Mouse (Mus musculus): ENCODE data around the gene Slc26a8. TPM values are rescaled to one million over a fixed set of nuclear protein-coding genes. Genes with fewer than 3 reads are reported as not detected.
A peak's percentile ranks its signal among the peaks of the same experiment; 100 is the strongest.

The Slc26a8 gene
- polyA plus RNA-seq, 2 experiments: 0.77 to 2.6 TPM

DNA sequence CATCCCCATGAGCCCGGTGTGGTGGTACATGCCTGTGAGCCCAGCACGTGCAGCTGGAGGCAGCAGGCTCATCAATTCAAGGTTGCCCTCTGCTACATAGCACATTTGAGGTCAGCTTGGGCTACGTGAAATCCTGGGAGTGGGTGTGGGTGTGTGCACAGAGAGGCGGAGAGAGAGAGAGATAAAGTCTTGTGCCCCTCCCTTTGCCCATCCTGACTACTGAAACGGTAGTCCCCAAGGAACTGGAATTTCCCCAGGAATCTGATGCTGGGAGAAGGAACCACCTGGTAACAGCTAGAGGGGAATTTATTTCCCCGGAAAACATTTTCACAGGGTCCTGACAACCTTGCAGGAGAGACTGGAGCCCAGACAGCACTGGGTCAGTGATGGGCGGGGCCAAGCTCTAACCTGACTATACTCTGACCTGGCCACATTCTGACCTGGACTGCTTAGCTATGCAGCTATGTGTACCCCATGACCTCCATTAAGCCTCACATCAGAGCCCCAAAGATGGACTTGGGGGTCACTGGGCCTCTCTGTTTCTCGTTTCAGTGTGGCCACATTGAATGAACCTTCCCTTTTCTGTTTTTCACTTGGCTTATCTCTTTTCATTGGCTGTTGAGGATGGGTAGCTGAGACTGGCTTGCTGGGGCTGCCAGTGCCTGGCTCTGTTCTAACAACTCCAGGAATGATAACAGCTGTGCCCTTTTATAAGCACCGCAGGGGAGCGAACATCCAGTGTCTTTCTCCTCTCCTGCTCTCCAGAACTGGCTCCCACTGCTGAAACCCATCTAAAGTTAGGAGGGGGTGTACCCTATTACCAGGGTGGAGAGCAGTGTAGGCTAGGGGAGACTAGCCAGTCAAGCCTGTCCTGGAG lies 61.5 kb downstream of the Slc26a8 start:
- no peak overlapping the region for H3K27ac ChIP-seq (replicated peaks; ENCODE audit: low read depth, low read length)
- no peaks in the 10 kb centered on the region for H3K9me3 ChIP-seq (ENCODE audit: control insufficient read depth, low read length)
- H3K4me3 ChIP-seq (replicated peaks; ENCODE audit: low read length): no peak overlapping the region
- no peaks in the 10 kb centered on the region for H3K27me3 ChIP-seq (ENCODE audit: control insufficient read depth, insufficient read depth, low read length)
- TF ChIP-seq POLR2A (IDR thresholded peaks at IDR 0.05; ENCODE audit: borderline replicate concordance, extremely low read depth, insufficient read depth, insufficient read length): no peak
- no peak overlapping the region for H3K9ac ChIP-seq (ENCODE audit: low read depth, low read length, severe bottlenecking)
- ATAC-seq (ENCODE audit: low FRiP score, low read depth): no peak
- H3K4me2 ChIP-seq (replicated peaks; ENCODE audit: low read depth, low read length, severe bottlenecking): no peak overlapping the region
- no peaks in the 10 kb centered on the region for H3K36me3 ChIP-seq (ENCODE audit: control insufficient read depth, insufficient read depth, low read length)
- no peaks in the 10 kb centered on the region for H3K4me1 ChIP-seq (ENCODE audit: control insufficient read depth, insufficient read depth, low read length)
- 51% methylated on average over 10 of the region's 10 CpGs for WGBS
- no peak for DNase-seq (ENCODE audit: low spot score)

DNA sequence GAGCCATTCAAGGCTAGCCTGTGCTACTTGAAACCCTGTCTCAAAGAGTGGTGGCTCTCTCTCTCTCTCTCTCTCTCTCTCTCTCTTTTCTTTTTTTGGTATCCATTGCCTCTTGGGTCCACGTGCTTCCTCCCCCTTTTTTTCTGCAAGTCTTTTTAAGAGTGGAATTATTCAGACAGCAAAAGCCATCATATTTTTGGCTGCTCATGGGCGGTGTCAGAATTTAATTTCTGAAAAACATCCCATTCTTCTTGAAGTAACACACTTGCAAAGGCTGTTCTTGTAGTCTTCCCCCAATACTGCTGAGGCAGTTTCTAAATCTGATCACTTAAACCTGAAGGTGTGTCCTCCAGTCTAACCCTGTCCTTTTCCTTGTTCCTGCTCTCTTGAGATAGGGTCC lies 63.1 kb downstream of the Slc26a8 start:
- no peak overlapping the region for H3K4me3 ChIP-seq (replicated peaks; ENCODE audit: low read length)
- H3K4me1 ChIP-seq (ENCODE audit: control insufficient read depth, insufficient read depth, low read length): 0 out of 2 replicates have a peak, but pooled peaks cover 3% of the 10 kb centered on the region
- H3K4me2 ChIP-seq (replicated peaks; ENCODE audit: low read depth, low read length, severe bottlenecking): no peak overlapping the region
- ATAC-seq (ENCODE audit: low FRiP score, low read depth): no peak
- no peak overlapping the region for H3K9ac ChIP-seq (ENCODE audit: low read depth, low read length, severe bottlenecking)
- H3K27me3 ChIP-seq (ENCODE audit: control insufficient read depth, insufficient read depth, low read length): no peaks in the 10 kb centered on the region
- no peaks in the 10 kb centered on the region for H3K9me3 ChIP-seq (ENCODE audit: control insufficient read depth, low read length)
- no peaks in the 10 kb centered on the region for H3K36me3 ChIP-seq (ENCODE audit: control insufficient read depth, insufficient read depth, low read length)
- H3K27ac ChIP-seq (replicated peaks; ENCODE audit: low read depth, low read length): no peak overlapping the region
- DNase-seq (ENCODE audit: low spot score): no peak
- TF ChIP-seq POLR2A (IDR thresholded peaks at IDR 0.05; ENCODE audit: borderline replicate concordance, extremely low read depth, insufficient read depth, insufficient read length): no peak
- 78% methylated on average over 2 of the region's 2 CpGs for WGBS

DNA sequence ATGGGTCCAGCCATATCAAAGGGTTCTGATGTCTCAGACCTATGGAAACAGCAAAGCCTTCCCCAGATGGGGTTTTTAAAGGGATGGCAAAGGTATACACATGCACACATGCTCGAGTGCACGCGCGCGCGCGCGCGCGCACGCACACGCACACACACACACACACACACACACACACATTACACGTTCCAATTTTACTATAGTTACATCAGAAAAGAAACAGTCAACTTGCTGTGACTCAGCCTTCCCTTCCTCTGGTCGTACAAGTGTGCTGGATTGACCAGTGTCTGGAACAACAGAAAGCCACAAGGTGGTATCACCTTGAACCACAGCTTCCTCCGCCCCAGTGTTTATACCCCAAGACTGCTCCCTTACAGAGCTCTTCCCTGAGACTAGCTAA lies 64.7 kb downstream of the Slc26a8 start:
- ATAC-seq (ENCODE audit: low FRiP score, low read depth) (no peak), DNase-seq (ENCODE audit: low spot score) (no peak)
- H3K4me2 ChIP-seq (replicated peaks; ENCODE audit: low read depth, low read length, severe bottlenecking): no peak overlapping the region
- no peaks in the 10 kb centered on the region for H3K36me3 ChIP-seq (ENCODE audit: control insufficient read depth, insufficient read depth, low read length)
- no peak overlapping the region for H3K27ac ChIP-seq (replicated peaks; ENCODE audit: low read depth, low read length)
- TF ChIP-seq POLR2A (IDR thresholded peaks at IDR 0.05; ENCODE audit: borderline replicate concordance, extremely low read depth, insufficient read depth, insufficient read length): no peak
- no peak overlapping the region for H3K9ac ChIP-seq (ENCODE audit: low read depth, low read length, severe bottlenecking)
- H3K9me3 ChIP-seq (ENCODE audit: control insufficient read depth, low read length): no peaks in the 10 kb centered on the region
- H3K4me1 ChIP-seq (ENCODE audit: control insufficient read depth, insufficient read depth, low read length): peaks cover 11% of the 10 kb centered on the region
- WGBS: 90% methylated on average over 15 of the region's 15 CpGs
- no peak overlapping the region for H3K4me3 ChIP-seq (replicated peaks; ENCODE audit: low read length)
- H3K27me3 ChIP-seq (ENCODE audit: control insufficient read depth, insufficient read depth, low read length): no peaks in the 10 kb centered on the region

DNA sequence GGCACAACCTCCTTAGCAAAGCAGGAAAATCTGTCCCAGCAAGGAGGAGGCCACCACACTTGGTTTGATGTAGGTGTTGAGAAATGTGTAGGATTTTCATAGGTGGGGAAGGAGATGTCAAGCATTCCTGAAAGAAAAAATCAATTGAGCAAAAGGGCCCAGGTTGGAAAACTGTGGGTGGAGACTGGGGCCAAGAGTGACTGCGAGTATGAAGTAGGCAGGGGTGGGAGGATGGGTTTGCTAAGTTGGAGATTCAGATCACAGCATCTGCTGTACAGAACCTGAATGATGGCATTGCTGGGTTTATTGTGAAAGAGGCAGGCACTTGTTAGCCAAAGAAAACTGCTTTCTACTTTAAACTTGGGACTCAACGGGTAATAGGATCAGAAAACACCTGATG lies 65.2 kb downstream of the Slc26a8 start:
- Histone ChIP-seq H3K9me3 (ENCODE audit: control insufficient read depth, low read length) (no peaks in the 10 kb centered on the region), H3K4me3 (replicated peaks; ENCODE audit: low read length) (no peak overlapping the region), H3K4me1 (ENCODE audit: control insufficient read depth, insufficient read depth, low read length) (peaks cover 11% of the 10 kb centered on the region), H3K9ac (ENCODE audit: low read depth, low read length, severe bottlenecking) (no peak overlapping the region), H3K27me3 (ENCODE audit: control insufficient read depth, insufficient read depth, low read length) (no peaks in the 10 kb centered on the region), H3K27ac (replicated peaks; ENCODE audit: low read depth, low read length) (no peak overlapping the region), H3K36me3 (ENCODE audit: control insufficient read depth, insufficient read depth, low read length) (peaks cover 5% of the 10 kb centered on the region), H3K4me2 (replicated peaks; ENCODE audit: low read depth, low read length, severe bottlenecking) (no peak overlapping the region)
- TF ChIP-seq POLR2A (IDR thresholded peaks at IDR 0.05; ENCODE audit: borderline replicate concordance, extremely low read depth, insufficient read depth, insufficient read length): no peak
- WGBS: 78% methylated on average over 2 of the region's 2 CpGs
- DNase-seq (ENCODE audit: low spot score): no peak
- no peak for ATAC-seq (ENCODE audit: low FRiP score, low read depth)

DNA sequence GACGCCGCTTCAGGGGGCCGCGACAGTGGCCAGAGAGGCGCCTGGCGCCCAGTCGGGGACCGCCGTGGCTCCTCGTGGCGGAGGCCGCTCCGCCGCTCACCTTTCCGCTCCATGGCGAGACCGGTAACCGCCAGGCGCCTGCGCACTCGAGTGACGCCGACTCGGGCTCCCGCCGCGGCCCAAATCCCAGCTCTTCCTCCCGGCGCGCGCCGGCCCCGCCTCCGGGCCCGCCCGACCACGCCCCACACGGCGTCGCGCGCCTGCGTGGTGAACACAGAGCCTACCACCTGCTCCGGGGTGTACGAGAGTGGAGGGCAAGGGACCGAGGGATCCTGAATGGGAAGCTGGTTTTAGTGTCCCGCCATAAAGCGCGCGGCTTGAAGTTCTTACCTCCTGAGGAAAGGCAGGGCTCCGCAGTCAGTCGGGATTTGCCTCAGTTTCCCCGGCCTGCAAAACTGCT lies 67.7 kb downstream of the Slc26a8 start, which contains the start of gene Srpk1:
Gene Srpk1 (minus strand): TSS at position 410 of the 460 bp plus-strand sequence.
- Histone ChIP-seq H3K27me3 (ENCODE audit: control insufficient read depth, insufficient read depth, low read length) (no peaks in the 10 kb centered on the region), H3K9me3 (ENCODE audit: control insufficient read depth, low read length) (no peaks in the 10 kb centered on the region), H3K4me1 (ENCODE audit: control insufficient read depth, insufficient read depth, low read length) (peaks cover 11% of the 10 kb centered on the region), H3K4me3 (replicated peaks; ENCODE audit: low read length) (peak within 1 kb of the TSS; percentile 98), H3K9ac (ENCODE audit: low read depth, low read length, severe bottlenecking) (peak within 1 kb of the TSS; percentile 93), H3K27ac (replicated peaks; ENCODE audit: low read depth, low read length) (peak within 1 kb of the TSS; percentile 83), H3K36me3 (ENCODE audit: control insufficient read depth, insufficient read depth, low read length) (peaks cover 16% of the 10 kb centered on the region), H3K4me2 (replicated peaks; ENCODE audit: low read depth, low read length, severe bottlenecking) (peak within 1 kb of the TSS; percentile 81)
- DNase-seq (ENCODE audit: low spot score) (peak; percentile 87), ATAC-seq (ENCODE audit: low FRiP score, low read depth) (peak; percentile 94)
- peak; percentile 58; the same call in 1 of the 2 replicates for TF ChIP-seq POLR2A (IDR thresholded peaks at IDR 0.05; ENCODE audit: borderline replicate concordance, extremely low read depth, insufficient read depth, insufficient read length)
- under 1% methylated on average over 23 of the region's 53 CpGs for WGBS
